Mouse (Mus musculus): ENCODE measurements around the gene Epc2. TPM values are rescaled to one million over a fixed set of nuclear protein-coding genes. Genes with fewer than 3 reads are reported as not detected.
A peak's percentile ranks its signal among the peaks of the same experiment; 100 is the strongest.

Epc2 gene
- polyA plus RNA-seq, 1 experiment: not detected

GRCm38 (mm10) chr2:49426175-49426574 lies 25.1 kb upstream of the Epc2 start:
- no peak overlapping the region for H3K27ac ChIP-seq (ENCODE audit: insufficient read depth, low read depth, low read length)
- 77% methylated on average over 10 of the region's 10 CpGs for WGBS
- H3K4me3 ChIP-seq (ENCODE audit: insufficient read depth, low read depth, low read length): no peak overlapping the region
- TF ChIP-seq CTCF (IDR thresholded peaks at IDR 0.05; ENCODE audit: insufficient read depth, low read depth, low read length) (no peak), POLR2A (IDR thresholded peaks at IDR 0.05; ENCODE audit: insufficient read depth, low read depth, low read length) (no peak)
- H3K4me1 ChIP-seq (ENCODE audit: control insufficient read depth, insufficient read depth, low read length): no peaks in the 10 kb centered on the region

GRCm38 (mm10) chr2:49431015-49431414 lies 20.3 kb upstream of the Epc2 start:
- TF ChIP-seq POLR2A (IDR thresholded peaks at IDR 0.05; ENCODE audit: insufficient read depth, low read depth, low read length) (no peak), CTCF (IDR thresholded peaks at IDR 0.05; ENCODE audit: insufficient read depth, low read depth, low read length) (no peak)
- no peak overlapping the region for H3K27ac ChIP-seq (ENCODE audit: insufficient read depth, low read depth, low read length)
- no peaks in the 10 kb centered on the region for H3K4me1 ChIP-seq (ENCODE audit: control insufficient read depth, insufficient read depth, low read length)
- WGBS: 98% methylated on average over 1 of the region's 1 CpGs
- H3K4me3 ChIP-seq (ENCODE audit: insufficient read depth, low read depth, low read length): no peak overlapping the region

DNA sequence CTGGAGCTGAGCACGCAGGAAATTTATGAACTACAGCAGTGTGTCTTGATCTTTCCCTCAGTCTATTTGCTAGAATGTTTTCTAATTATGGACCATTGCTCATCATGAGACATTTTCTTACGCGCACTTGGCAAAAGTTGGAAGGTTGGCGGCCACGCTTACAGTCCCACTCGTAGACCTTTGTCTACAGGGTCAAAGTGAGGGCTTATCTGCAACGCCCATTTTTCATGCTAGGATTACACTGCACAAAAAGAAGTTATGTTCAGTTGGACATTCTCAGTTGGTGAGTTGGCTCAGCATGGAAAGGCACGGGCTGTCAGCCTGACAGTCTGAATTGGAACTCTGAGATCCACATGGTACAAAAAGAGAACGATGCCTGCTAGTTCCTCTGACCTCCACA lies 18.1 kb upstream of the Epc2 start:
- TF ChIP-seq POLR2A (IDR thresholded peaks at IDR 0.05; ENCODE audit: insufficient read depth, low read depth, low read length) (no peak), CTCF (IDR thresholded peaks at IDR 0.05; ENCODE audit: insufficient read depth, low read depth, low read length) (no peak)
- Histone ChIP-seq H3K4me3 (ENCODE audit: insufficient read depth, low read depth, low read length) (no peak overlapping the region), H3K4me1 (ENCODE audit: control insufficient read depth, insufficient read depth, low read length) (no peaks in the 10 kb centered on the region), H3K27ac (ENCODE audit: insufficient read depth, low read depth, low read length) (no peak overlapping the region)
- 79% methylated on average over 9 of the region's 9 CpGs for WGBS

GRCm38 (mm10) chr2:49446238-49446637 lies 5.0 kb upstream of the Epc2 start:
- Histone ChIP-seq H3K4me1 (ENCODE audit: control insufficient read depth, insufficient read depth, low read length) (no peaks in the 10 kb centered on the region; the same call in 1 of the 2 replicates), H3K4me3 (ENCODE audit: insufficient read depth, low read depth, low read length) (no peak overlapping the region), H3K27ac (ENCODE audit: insufficient read depth, low read depth, low read length) (no peak overlapping the region)
- WGBS: 88% methylated on average over 2 of the region's 2 CpGs
- TF ChIP-seq POLR2A (IDR thresholded peaks at IDR 0.05; ENCODE audit: insufficient read depth, low read depth, low read length) (no peak), CTCF (IDR thresholded peaks at IDR 0.05; ENCODE audit: insufficient read depth, low read depth, low read length) (no peak)

DNA sequence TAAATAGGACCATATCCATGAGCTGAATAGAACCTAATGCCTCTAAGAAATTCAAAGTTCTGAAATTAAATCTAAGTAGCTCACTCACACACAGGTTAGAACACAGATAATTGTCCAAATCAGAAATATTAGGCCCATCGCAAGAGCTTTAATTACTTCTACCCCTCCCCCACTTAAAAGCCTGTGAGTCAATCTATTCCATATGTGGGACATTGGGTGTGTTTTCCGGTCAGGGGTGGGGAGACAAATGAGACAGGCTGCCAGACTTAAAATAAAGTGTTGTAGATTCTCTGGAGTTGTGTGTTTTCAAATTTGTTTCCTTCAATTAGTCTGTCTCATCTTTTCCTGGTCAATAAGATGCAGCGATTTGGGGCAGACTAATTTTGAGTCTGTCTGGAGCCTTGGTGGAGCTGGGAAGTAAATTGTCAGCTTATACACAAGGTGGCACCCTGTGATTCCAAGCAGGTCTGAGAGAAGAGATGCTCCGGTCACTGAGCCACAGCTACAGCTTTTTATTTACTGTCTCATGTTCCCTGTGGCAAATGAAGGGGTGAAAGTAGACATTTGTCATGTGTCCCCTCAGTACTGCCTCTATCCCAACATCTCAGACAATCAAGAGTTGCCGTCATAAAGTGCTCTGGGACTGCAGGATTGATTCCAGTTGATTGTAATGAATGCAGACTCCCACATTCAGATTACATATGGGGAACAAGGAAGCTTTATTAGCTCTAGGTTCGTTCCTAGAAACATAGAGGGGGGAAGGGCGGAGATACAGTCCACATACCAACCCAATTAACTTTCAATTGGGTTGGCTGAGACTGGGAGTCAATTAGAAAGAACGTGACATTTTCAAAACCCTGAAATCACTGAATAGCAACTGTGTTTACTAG lies 3.5 kb upstream of the Epc2 start:
- WGBS: 39% methylated on average over 8 of the region's 8 CpGs
- TF ChIP-seq CTCF (IDR thresholded peaks at IDR 0.05; ENCODE audit: insufficient read depth, low read depth, low read length): no peak
- TF ChIP-seq POLR2A (IDR thresholded peaks at IDR 0.05; ENCODE audit: insufficient read depth, low read depth, low read length): no peak
- no peak overlapping the region for H3K4me3 ChIP-seq (ENCODE audit: insufficient read depth, low read depth, low read length)
- H3K4me1 ChIP-seq (ENCODE audit: control insufficient read depth, insufficient read depth, low read length): no peaks in the 10 kb centered on the region; the same call in 1 of the 2 replicates
- no peak overlapping the region for H3K27ac ChIP-seq (ENCODE audit: insufficient read depth, low read depth, low read length)

DNA sequence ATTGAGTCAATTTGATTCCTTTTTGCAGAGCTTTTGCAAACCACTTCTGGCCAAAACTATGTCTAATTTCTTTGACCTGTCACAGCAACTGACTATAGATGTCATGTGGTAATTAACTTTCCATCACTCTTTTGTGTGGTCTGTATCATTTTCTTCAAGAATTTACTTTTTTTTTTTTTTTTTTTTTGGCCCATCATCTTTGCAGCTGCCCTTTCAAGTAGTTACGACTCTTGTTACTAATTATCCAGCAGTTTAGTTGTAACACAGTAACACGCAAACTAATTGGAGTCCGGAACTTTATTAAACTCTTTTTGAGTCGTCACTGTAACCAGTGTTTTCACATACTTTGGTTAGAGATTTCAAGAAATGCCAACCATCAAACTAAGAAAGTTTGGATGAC lies 819 bp upstream of the Epc2 start:
- H3K27ac ChIP-seq (ENCODE audit: insufficient read depth, low read depth, low read length): no peak overlapping the region
- peaks cover 2% of the 10 kb centered on the region; the same call in 1 of the 2 replicates for H3K4me1 ChIP-seq (ENCODE audit: control insufficient read depth, insufficient read depth, low read length)
- 10% methylated on average over 4 of the region's 4 CpGs for WGBS
- no peak for TF ChIP-seq CTCF (IDR thresholded peaks at IDR 0.05; ENCODE audit: insufficient read depth, low read depth, low read length)
- no peak for TF ChIP-seq POLR2A (IDR thresholded peaks at IDR 0.05; ENCODE audit: insufficient read depth, low read depth, low read length)
- H3K4me3 ChIP-seq (ENCODE audit: insufficient read depth, low read depth, low read length): peak overlapping the region; percentile 100

DNA sequence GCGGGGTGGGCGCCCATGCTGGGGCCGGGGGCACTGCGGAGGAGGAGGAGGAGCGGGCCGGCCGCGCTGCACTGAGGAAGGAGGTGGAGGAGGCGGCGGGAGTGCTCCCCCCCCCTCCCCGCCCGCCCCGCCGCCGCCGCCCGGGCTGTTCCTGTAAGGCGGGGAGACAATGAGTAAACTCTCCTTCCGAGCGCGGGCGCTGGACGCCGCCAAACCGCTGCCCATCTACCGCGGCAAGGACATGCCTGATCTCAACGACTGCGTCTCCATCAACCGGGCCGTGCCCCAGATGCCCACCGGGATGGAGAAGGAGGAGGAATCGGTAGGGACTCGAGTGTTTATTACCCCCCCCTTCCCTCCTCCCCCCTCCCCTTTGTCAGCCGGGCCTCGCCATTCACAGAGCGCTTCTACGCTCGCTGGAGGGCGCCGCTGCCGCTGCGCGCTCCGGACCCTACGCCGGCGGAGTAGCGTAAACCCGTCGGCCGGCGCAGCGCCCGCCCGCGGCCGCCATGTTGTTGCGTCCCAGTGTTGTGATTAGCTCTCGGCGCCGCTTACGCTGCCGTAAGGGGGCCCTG lies 438 bp downstream of the Epc2 start:
- peak overlapping the region; percentile 98 for H3K27ac ChIP-seq (ENCODE audit: insufficient read depth, low read depth, low read length)
- peak overlapping the region; percentile 100 for H3K4me3 ChIP-seq (ENCODE audit: insufficient read depth, low read depth, low read length)
- TF ChIP-seq CTCF (IDR thresholded peaks at IDR 0.05; ENCODE audit: insufficient read depth, low read depth, low read length): no peak
- no peak for TF ChIP-seq POLR2A (IDR thresholded peaks at IDR 0.05; ENCODE audit: insufficient read depth, low read depth, low read length)
- H3K4me1 ChIP-seq (ENCODE audit: control insufficient read depth, insufficient read depth, low read length): peaks cover 2% of the 10 kb centered on the region; the same call in 1 of the 2 replicates
- under 1% methylated on average over 42 of the region's 64 CpGs for WGBS

- Histone ChIP-seq H3K4me3 (ENCODE audit: insufficient read depth, low read depth, low read length) (peak overlapping the region; percentile 100), H3K4me1 (ENCODE audit: control insufficient read depth, insufficient read depth, low read length) (peaks cover 2% of the 10 kb centered on the region; the same call in 1 of the 2 replicates), H3K27ac (ENCODE audit: insufficient read depth, low read depth, low read length) (peak overlapping the region; percentile 34; the same call in 1 of the 2 replicates)
- WGBS: under 1% methylated on average over 37 of the region's 37 CpGs
- TF ChIP-seq CTCF (IDR thresholded peaks at IDR 0.05; ENCODE audit: insufficient read depth, low read depth, low read length) (no peak), POLR2A (IDR thresholded peaks at IDR 0.05; ENCODE audit: insufficient read depth, low read depth, low read length) (no peak)
These were observed 1.3 kb downstream of the Epc2 start for GRCm38 (mm10) chr2:49452451-49453081.

- Histone ChIP-seq H3K4me1 (ENCODE audit: control insufficient read depth, insufficient read depth, low read length) (0 out of 2 replicates have a peak, but pooled peaks cover 2% of the 10 kb centered on the region), H3K4me3 (ENCODE audit: insufficient read depth, low read depth, low read length) (no peak overlapping the region), H3K27ac (ENCODE audit: insufficient read depth, low read depth, low read length) (no peak overlapping the region)
- WGBS: 85% methylated on average over 2 of the region's 2 CpGs
- TF ChIP-seq POLR2A (IDR thresholded peaks at IDR 0.05; ENCODE audit: insufficient read depth, low read depth, low read length): no peak
- TF ChIP-seq CTCF (IDR thresholded peaks at IDR 0.05; ENCODE audit: insufficient read depth, low read depth, low read length): no peak
These were observed 6.5 kb downstream of the Epc2 start for GRCm38 (mm10) chr2:49457797-49458196.
